Mouse (Mus musculus) olfactory bulb, adult 2 months (tissue): Measurements from ENCODE around the gene Cdh16. TPM values are rescaled to one million over a fixed set of nuclear protein-coding genes. Genes with fewer than 3 reads are reported as not detected.
"Not testable (repeated sequence)": the region's sequence is repeated elsewhere in the genome, so short reads cannot be mapped to it uniquely, and the experiment has no call there.

ENCODE experiments used
- H3K27ac ChIP-seq: fragments of 200-500 bp; 2 replicates; pipeline ENCODE4 v1.5.1; 2012; ENCODE audit warnings: low read depth, low read length; ENCODE audit not compliant: insufficient read depth
- H3K4me1 ChIP-seq: fragments of 200-500 bp; 2 replicates; pipeline ENCODE4 v1.6.1; 2012; ENCODE audit warnings: low read length; ENCODE audit not compliant: control insufficient read depth, insufficient read depth
- H3K4me3 ChIP-seq: fragments of 200-500 bp; 2 replicates; pipeline ENCODE4 v1.5.1; 2012; ENCODE audit warnings: mild to moderate bottlenecking, low read depth, low read length, moderate library complexity; ENCODE audit not compliant: insufficient read depth
- CTCF ChIP-seq: fragments of 200-500 bp; IDR thresholded peaks from 2 replicates; pipeline ENCODE4 v1.5.1; 2012; ENCODE audit warnings: low read depth, mild to moderate bottlenecking, low read length, moderate library complexity; ENCODE audit not compliant: insufficient read depth
- POLR2A ChIP-seq: fragments of 200-500 bp; IDR thresholded peaks from 2 replicates; pipeline ENCODE4 v1.6.1; 2012; ENCODE audit warnings: mild to moderate bottlenecking, low read depth, low read length, moderate library complexity; ENCODE audit not compliant: insufficient read depth
- WGBS: fragments of 180-500 bp; shearing (Covaris S2); methylation state at CpG from one replicate; pipeline ENCODE4 v1.1.7; 2018; 5-methylcytosine and 5-hydroxymethylcytosine counted together
- polyA plus RNA-seq: library from polyadenylated mRNA; stranded (reverse); fragments of >200 nt; gene quantifications from 2 replicates; pipeline ENCODE4 v1.2.4, GENCODE M21; 2012; ENCODE audit warnings: low replicate concordance; ENCODE audit not compliant: missing spikeins, insufficient read depth, insufficient read length

Cdh16 gene
- polyA plus RNA-seq, 1 experiment, result not detected

DNA sequence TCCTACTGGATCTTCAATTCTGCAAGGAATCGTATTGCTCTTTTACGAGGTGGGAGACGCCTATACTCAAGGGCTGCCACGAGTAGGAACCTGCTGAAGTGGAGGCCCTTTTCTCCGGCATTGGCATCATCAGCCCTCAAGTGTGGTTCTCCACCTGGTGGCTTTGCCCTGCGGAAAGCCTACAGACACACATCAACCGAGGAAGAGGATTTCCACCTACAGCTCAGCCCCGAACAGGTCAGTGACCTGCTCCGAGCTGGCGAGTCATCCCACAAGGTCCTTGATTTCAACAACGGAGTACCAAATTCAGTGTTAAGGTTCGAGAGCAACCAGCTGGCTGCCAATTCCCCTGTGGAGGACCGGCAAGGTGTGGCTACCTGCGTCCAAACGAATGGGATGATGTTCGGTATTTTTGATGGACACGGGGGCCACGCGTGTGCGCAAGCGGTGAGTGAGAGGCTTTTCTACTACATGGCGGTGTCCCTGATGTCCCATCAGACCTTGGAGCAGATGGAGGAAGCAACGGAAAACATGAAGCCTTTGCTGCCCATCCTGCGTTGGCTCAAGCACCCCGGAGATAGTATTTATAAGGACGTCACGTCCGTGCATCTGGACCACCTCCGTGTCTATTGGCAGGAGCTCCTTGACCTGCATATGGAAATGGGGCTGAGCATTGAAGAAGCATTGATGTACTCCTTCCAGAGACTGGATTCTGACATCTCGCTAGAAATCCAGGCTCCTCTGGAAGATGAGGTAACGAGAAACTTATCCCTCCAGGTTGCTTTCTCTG lies 30.5 kb downstream of the Cdh16 start:
- H3K27ac ChIP-seq, result no peak overlapping the region
- WGBS, result 96% methylated on average over 31 of the region's 31 CpGs
- no peak overlapping the region for H3K4me3 ChIP-seq
- H3K4me1 ChIP-seq, result peaks cover 4% of the 10 kb centered on the region
- no peak for TF ChIP-seq CTCF
- no peak for TF ChIP-seq POLR2A

DNA sequence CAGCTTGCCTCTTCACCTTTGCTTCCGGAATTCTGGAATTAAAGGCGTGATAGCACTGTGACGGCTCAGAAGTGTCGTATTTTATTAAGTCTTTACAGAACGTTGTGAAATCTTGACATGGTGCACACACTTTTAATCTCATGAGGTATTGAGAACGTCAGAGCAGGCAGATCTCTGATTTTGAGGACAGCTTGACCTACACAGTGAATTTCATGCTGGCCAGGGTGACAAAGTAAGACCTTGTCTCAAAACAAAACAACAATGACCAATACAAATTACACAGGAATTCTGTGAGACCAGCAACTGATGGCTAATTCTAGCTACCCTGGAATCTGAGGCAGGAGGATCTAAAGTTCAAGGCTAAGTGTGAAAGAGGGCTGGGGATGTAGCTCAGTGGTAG lies 31.6 kb downstream of the Cdh16 start:
- no peak overlapping the region for H3K4me3 ChIP-seq
- no peak for TF ChIP-seq POLR2A
- TF ChIP-seq CTCF, result no peak
- 79% methylated on average over 6 of the region's 6 CpGs for WGBS
- peaks cover 4% of the 10 kb centered on the region for H3K4me1 ChIP-seq
- no peak overlapping the region for H3K27ac ChIP-seq

DNA sequence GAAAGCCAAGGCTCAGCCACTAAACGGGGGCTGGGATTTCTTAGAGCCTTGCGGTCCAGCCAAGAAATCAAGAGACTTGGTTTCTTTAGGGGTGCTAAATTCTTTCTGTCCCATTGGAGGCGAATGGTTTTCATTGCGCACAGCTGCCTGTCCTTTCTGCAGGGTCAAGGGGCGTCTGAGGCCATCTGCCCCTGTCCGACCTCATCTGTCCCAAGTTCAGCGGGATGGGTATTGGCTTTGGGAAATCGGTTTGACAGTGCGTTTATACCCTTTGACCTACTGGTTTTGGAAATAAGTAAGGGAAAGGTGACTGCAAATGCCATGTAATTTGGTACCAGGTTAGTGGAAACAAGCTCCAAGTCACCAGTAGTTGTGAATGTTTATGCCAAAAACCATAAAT lies 32.3 kb downstream of the Cdh16 start:
- 4% methylated on average over 9 of the region's 9 CpGs for WGBS
- Histone ChIP-seq H3K4me1 (peaks cover 4% of the 10 kb centered on the region), H3K4me3 (peak overlapping the region; percentile 73), H3K27ac (peak overlapping the region; percentile 60)
- TF ChIP-seq CTCF (no peak), POLR2A (no peak)

DNA sequence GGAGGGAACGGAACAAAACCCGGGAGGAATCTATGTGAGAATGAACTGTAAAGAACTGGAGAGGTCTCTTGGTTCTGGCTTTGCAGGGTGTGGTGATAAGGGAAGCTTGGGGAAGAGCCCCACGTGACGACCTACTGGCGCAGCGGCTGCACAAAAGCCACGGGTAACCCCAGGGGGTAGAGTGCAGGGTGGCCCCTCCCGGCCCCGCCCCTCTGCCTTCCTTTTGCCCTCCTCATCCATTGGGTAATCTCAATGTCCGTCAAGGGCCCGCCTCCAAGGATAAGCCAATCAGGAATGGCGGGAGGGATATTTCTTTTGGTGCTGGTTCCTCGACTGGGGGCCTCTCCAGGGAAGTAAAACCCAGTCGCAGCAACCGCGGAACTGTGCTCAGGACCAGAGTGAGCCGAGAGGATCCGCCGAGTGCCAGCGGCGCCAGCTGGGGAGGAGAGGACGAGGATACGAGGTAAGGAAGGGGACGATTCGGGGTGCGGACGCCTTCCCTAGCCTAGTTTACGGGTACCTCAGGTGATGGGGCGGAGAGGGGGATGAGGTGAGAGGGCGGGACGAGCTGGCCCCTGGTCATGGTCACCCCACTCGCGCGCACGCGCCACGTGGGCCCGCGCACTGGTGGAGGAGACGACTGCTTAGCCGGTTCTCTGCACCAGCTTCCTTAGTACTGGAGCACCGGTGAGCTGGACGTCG lies 32.9 kb downstream of the Cdh16 start, which contains the start of gene Pdp2:
TSS of gene Pdp2 (plus strand) at position 319 of the 702 bp plus-strand sequence.
- Histone ChIP-seq H3K4me3 (peak within 1 kb of the TSS; percentile 73), H3K4me1 (peaks cover 4% of the 10 kb centered on the region), H3K27ac (peak within 1 kb of the TSS; percentile 60)
- WGBS, result under 1% methylated on average over 44 of the region's 44 CpGs
- peak; percentile 58 for TF ChIP-seq POLR2A
- no peak for TF ChIP-seq CTCF

- 98% methylated on average over 3 of the region's 3 CpGs for WGBS
- H3K4me3 ChIP-seq, result no peak overlapping the region
Measured at GRCm38 (mm10) chr8:104590284-104590683, 33.9 kb downstream of the Cdh16 start.

DNA sequence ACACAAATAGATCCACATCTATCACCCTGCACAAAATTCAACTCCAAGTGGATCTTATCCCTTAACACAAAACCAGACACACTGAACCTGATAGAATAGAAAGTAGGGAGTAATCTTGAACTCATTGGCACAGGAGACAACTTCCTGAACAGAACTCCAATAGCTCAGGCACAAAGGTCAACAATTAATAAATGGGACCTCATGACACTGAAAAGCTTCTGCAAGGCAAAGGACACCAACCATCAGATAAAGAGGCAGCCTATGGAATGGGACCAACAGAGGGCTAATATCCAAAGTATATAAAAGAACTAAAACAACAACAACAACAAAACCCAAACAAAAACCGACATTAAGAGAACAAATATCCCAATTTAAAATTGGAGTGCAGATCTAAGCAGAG lies 39.7 kb downstream of the Cdh16 start:
- Histone ChIP-seq H3K4me1 (no peaks in the 10 kb centered on the region), H3K4me3 (no peak overlapping the region), H3K27ac (no peak overlapping the region)
- TF ChIP-seq CTCF (no peak), POLR2A (no peak)
- 58% methylated on average over 1 of the region's 1 CpGs for WGBS

More at GRCm38 (mm10) chr8:104590284-104590683, 33.9 kb downstream of the Cdh16 start:
- H3K4me1 ChIP-seq, result peaks cover 4% of the 10 kb centered on the region
- TF ChIP-seq CTCF (no peak), POLR2A (no peak)
- H3K27ac ChIP-seq, result no peak overlapping the region

DNA sequence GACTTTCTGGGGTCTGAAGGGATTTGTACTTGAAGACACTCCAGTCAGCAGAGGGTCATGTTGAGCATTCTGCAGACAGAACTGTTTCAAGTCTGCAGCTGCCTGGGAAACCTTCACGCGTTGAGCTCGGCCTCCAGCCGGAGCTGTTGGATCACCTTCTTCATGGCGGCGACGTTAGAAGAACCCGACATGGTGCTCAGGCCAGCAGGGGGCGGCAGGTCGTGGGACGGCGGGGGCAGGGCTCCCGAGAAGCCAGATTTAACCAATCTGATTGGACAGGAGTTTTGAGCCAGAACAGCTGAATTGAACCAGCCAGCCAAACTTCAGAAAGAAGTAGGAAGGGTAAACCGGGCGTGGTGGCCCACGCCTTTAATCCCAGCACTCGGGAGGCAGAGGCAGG lies 46.6 kb downstream of the Cdh16 start:
- 80% methylated on average over 17 of the region's 17 CpGs for WGBS
- H3K4me1 ChIP-seq, H3K27ac ChIP-seq, H3K4me3 ChIP-seq: not testable (repeated sequence)

DNA sequence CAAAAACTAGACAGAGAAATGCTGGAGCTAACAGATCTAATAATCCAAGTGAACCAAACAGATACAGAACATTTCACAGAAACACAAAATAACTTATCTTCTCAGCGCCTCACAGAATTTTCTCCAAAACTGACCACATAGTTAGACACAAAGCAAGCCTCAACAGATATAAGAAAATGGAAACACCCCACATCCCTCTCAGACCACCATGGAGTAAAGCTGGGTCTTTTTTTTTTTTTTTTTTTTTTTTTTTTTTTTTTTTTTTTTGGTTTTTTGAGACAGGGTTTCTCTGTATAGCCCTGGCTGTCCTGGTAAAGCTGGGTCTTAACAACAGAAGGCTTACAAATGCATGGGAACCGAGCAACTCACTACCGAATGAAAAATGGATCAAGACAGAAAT lies 47.4 kb downstream of the Cdh16 start:
- 91% methylated on average over 3 of the region's 3 CpGs for WGBS
- no peak overlapping the region for H3K4me3 ChIP-seq
- TF ChIP-seq POLR2A (no peak), CTCF (no peak)

More for the DNA sequence above, 47.4 kb downstream of the Cdh16 start:
- no peak overlapping the region for H3K27ac ChIP-seq
- H3K4me1 ChIP-seq, result no peaks in the 10 kb centered on the region
